Mouse (Mus musculus) limb, embryonic 12.5 days (tissue): ENCODE data around the gene Pirb. TPM values are rescaled to one million over a fixed set of nuclear protein-coding genes. Genes with fewer than 3 reads are reported as not detected.

Experiments
- ATAC-seq: fragments of 200-750 bp; cut with Nextera tagmentation; 2 replicates; pipeline ENCODE4 v1.8.0; 2017; ENCODE audit warnings: low read depth, moderate TSS enrichment; ENCODE audit not compliant: insufficient number of reproducible peaks, insufficient read depth, low FRiP score, low TSS enrichment
- H3K27ac ChIP-seq: fragments of 300-500 bp; sonication (generic); 2 replicates; pipeline ENCODE4 v1.5.1; 2016; ENCODE audit warnings: mild to moderate bottlenecking, moderate library complexity
- H3K27me3 ChIP-seq: fragments of 300-500 bp; sonication (generic); 2 replicates; pipeline ENCODE4 v1.6.1; 2016; ENCODE audit warnings: mild to moderate bottlenecking, moderate library complexity
- H3K36me3 ChIP-seq: fragments of 300-500 bp; sonication (generic); 2 replicates; pipeline ENCODE4 v1.6.1; 2016; ENCODE audit warnings: mild to moderate bottlenecking, moderate library complexity
- H3K4me1 ChIP-seq: fragments of 300-500 bp; sonication (generic); replicated peaks from 2 replicates; pipeline ENCODE4 v1.6.1; 2016
- H3K4me2 ChIP-seq: fragments of 300-500 bp; sonication (generic); 2 replicates; pipeline ENCODE4 v1.6.1; 2016; ENCODE audit warnings: mild to moderate bottlenecking, moderate library complexity
- H3K4me3 ChIP-seq: fragments of 300-500 bp; sonication (generic); replicated peaks from 2 replicates; pipeline ENCODE4 v1.5.1; 2016; ENCODE audit warnings: mild to moderate bottlenecking
- H3K9ac ChIP-seq: fragments of 300-500 bp; sonication (generic); replicated peaks from 2 replicates; pipeline ENCODE4 v1.6.1; 2016; ENCODE audit warnings: mild to moderate bottlenecking, moderate library complexity
- H3K9me3 ChIP-seq: fragments of 300-500 bp; sonication (generic); 2 replicates; pipeline ENCODE4 v1.6.1; 2016; ENCODE audit warnings: mild to moderate bottlenecking, moderate library complexity
- WGBS: fragments of 180-500 bp; shearing (Covaris S2); methylation state at CpG from one replicate; pipeline ENCODE4 v1.1.7; 2016; 5-methylcytosine and 5-hydroxymethylcytosine counted together
- polyA plus RNA-seq: library from polyadenylated mRNA; unstranded; fragments of >200 nt; fragmentation: Nextera tagmentation; extraction: Ambion mirVana; gene quantifications from 2 replicates; pipeline ENCODE4 v1.2.1, GENCODE M21; 2016

Gene Pirb
- polyA plus RNA-seq, 1 experiment from 2014 or later, result 0.18 TPM

GRCm38 (mm10) chr7:3691919-3692318, 28.3 kb downstream of the Pirb start:
- no peaks in the 10 kb centered on the region for H3K9me3 ChIP-seq
- no peaks in the 10 kb centered on the region for H3K27me3 ChIP-seq
- peak overlapping the region; percentile 71 for H3K4me3 ChIP-seq
- peak overlapping the region; percentile 81 for H3K4me2 ChIP-seq
- H3K27ac ChIP-seq, result peak overlapping the region; percentile 98; the same call in 1 of the 2 replicates
- WGBS, result 28% methylated on average over 3 of the region's 3 CpGs
- H3K36me3 ChIP-seq, result peaks cover 47% of the 10 kb centered on the region
- ATAC-seq, result no peak
- peaks cover 21% of the 10 kb centered on the region for H3K4me1 ChIP-seq
- peak overlapping the region; percentile 89 for H3K9ac ChIP-seq

DNA sequence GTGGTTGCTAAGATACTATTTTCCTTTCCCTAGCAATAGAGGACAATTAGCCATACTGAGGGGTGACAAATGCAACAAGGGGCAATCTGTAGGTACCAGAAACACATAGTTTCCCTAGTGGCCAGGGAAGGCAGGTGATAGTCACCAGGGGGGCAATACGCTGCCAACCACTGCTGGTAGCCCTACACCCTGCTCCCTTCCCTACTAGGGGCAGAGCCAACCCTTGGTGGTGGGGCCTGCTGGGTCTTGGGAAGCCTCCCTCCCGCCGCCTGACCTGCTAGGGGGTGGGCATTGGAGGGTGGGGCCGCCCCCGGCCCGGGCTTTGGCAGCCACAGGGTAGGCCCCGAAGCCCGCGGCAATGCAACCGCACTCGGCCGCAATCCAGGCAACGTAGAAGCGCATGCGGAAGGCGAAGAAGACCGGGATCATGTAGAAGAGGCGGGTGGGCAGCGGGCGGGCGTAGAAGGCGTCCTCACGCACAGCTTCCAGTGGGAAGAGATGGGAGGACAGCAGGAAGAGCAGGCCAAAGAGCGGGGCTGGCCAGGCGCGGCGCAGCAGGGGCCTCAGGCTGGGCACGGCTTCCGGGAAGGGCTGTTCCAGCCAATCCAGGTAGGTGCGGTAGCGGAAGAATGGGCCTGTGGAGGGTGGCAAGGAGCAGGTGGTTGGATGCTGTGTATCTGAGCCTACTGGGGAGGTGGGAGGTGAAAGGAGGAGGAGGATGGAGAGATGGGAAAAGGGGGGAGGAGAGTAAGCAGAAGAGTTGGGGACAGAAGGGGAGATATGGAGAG, 34.6 kb downstream of the Pirb start:
- Histone ChIP-seq H3K27me3 (no peaks in the 10 kb centered on the region), H3K4me2 (no peak overlapping the region), H3K9ac (no peak overlapping the region), H3K4me1 (no peaks in the 10 kb centered on the region), H3K9me3 (no peaks in the 10 kb centered on the region), H3K36me3 (peaks cover 82% of the 10 kb centered on the region), H3K4me3 (no peak overlapping the region), H3K27ac (no peak overlapping the region)
- WGBS, result 86% methylated on average over 31 of the region's 31 CpGs
- ATAC-seq, result no peak

DNA sequence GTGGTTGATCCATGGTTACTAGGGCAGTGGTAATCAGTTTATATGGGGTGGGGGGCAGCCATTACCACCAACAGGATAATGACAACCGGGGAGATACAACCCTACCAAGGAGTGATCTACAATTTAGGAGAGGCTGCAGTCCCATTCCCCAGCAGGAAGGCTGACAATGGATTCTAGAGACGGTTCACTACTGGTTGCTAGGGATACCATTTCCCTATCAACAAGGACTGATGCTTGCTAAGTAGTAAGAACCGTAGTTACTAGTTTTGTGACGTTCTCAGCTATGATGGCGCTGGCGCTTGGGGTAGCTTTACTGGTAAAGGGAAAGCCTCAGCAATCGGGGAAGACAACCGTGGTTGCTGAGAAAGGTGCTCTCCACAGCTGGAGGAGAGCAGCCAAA, 35.5 kb downstream of the Pirb start:
- no peak overlapping the region for H3K9ac ChIP-seq
- no peak overlapping the region for H3K27ac ChIP-seq
- no peak overlapping the region for H3K4me3 ChIP-seq
- no peaks in the 10 kb centered on the region for H3K27me3 ChIP-seq
- no peaks in the 10 kb centered on the region for H3K4me1 ChIP-seq
- H3K36me3 ChIP-seq, result peaks cover 79% of the 10 kb centered on the region
- WGBS, result 93% methylated on average over 8 of the region's 8 CpGs
- H3K4me2 ChIP-seq, result no peak overlapping the region
- no peaks in the 10 kb centered on the region for H3K9me3 ChIP-seq
- ATAC-seq, result no peak

DNA sequence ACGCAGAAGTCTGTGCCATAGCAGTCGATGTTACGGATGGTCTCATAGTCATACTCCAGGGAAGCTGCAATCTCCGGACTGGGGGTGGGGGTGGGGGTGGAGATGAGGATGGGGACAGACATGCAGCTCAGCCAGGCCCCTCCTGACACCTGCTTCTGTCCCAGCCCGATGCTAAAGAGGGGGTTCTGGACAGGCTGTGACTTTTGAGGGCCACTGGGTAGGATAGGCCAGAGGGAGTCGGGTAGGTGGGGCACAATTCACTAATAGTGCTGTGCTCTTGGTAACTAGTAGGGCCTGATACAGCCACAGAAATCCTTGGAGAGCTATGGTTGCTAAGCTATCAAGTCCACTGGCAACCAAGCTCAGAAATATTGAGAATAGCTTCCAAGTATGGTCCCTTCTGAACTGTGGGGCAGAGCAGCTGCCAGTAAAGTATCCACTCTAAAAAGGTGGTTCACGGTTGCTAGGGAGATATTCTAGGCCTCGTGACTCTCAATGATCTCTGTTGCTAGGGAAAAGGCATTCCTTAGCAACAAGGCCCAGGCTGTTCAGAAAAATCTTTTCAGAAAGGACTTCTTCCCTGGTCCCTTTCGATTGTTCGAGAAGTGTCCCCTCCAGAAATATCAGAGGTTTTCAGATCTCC, 36.2 kb downstream of the Pirb start:
- 87% methylated on average over 10 of the region's 10 CpGs for WGBS
- peaks cover 83% of the 10 kb centered on the region for H3K36me3 ChIP-seq
- no peak overlapping the region for H3K27ac ChIP-seq

DNA sequence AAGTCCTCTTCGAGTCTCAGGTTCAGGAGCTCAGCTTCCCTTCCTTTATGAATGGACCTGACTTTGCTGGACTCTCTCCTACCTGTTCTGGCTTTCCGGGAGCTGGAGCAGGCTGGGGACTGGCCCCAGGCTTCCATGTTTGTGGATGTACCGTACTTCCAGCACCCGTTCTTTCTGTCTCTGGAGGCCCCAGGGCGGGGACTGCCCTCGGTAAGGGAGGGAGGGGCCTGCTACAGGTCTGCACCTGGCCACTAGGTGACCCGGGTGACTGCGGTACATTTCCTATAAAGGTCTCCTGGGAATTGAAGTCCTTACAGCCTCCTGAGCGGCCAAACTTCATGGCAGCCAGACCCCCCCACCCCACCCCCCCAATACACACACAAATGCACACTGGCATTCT, 42.8 kb downstream of the Pirb start, which contains the start of gene Tmc4:
Gene Tmc4, minus strand, starts transcription at position 212 of the 400 bp plus-strand sequence.
- Histone ChIP-seq H3K9ac (no peak within 1 kb of the TSS), H3K4me2 (no peak within 1 kb of the TSS), H3K27ac (no peak within 1 kb of the TSS), H3K9me3 (no peaks in the 10 kb centered on the region), H3K4me3 (no peak within 1 kb of the TSS; the same call in 1 of the 2 replicates), H3K36me3 (peaks cover 31% of the 10 kb centered on the region), H3K27me3 (no peaks in the 10 kb centered on the region), H3K4me1 (no peaks in the 10 kb centered on the region)
- WGBS, result 36% methylated on average over 9 of the region's 9 CpGs
- ATAC-seq, result no peak

More for the DNA sequence above, 36.2 kb downstream of the Pirb start:
- Histone ChIP-seq H3K4me2 (no peak overlapping the region), H3K4me1 (no peaks in the 10 kb centered on the region), H3K4me3 (no peak overlapping the region), H3K9me3 (no peaks in the 10 kb centered on the region), H3K27me3 (no peaks in the 10 kb centered on the region), H3K9ac (no peak overlapping the region)
- no peak for ATAC-seq

DNA sequence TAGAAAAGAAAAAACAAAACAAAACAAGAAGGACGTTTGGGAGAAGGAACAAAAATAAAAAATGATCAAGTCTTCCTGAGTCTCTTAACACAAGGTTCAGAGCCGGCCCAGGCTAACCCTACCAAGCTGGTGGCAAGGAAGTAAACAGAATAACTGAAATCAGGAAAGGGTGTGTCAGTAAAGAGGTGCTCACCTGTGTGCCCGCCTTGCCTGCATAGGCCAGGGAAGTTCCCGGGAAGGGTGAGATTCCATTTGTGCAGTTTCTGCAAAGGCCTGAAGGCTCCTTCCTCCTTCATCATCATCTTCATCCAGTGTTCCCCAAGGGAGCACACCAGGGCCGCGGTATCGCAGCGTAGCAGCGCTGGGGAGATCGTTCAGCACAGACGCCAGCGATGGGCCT, 43.8 kb downstream of the Pirb start:
- no peak for ATAC-seq
- Histone ChIP-seq H3K9ac (no peak overlapping the region), H3K4me3 (no peak overlapping the region; the same call in 1 of the 2 replicates), H3K27me3 (no peaks in the 10 kb centered on the region), H3K4me2 (no peak overlapping the region), H3K9me3 (no peaks in the 10 kb centered on the region), H3K27ac (no peak overlapping the region), H3K36me3 (peaks cover 25% of the 10 kb centered on the region), H3K4me1 (no peaks in the 10 kb centered on the region)
- 88% methylated on average over 12 of the region's 12 CpGs for WGBS

DNA sequence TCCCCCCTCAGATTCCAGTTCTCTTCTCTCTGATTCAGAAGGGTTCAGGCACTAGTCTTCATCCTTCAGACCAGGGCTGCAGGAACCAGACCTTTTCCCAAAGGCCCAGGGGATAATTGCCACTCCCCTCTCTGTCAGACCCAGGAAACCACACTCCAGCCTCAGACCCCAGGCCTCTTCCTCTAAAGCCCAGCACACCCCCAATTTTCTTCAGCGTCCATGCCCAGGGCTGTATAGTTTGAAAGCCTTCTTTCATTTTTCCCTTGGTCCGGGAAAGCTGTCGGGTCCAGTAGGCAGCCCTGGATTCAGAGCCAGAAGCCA, 45.0 kb downstream of the Pirb start:
- no peak overlapping the region for H3K27ac ChIP-seq
- no peak for ATAC-seq
- H3K36me3 ChIP-seq, result peaks cover 16% of the 10 kb centered on the region
- no peaks in the 10 kb centered on the region for H3K27me3 ChIP-seq
- no peak overlapping the region for H3K9ac ChIP-seq
- no peaks in the 10 kb centered on the region for H3K4me1 ChIP-seq
- no peak overlapping the region for H3K4me3 ChIP-seq
- H3K9me3 ChIP-seq, result no peaks in the 10 kb centered on the region
- no peak overlapping the region for H3K4me2 ChIP-seq
- WGBS, result 82% methylated on average over 3 of the region's 3 CpGs

GRCm38 (mm10) chr7:3674507-3675227, 45.5 kb downstream of the Pirb start:
- H3K27ac ChIP-seq, result no peak overlapping the region
- no peaks in the 10 kb centered on the region for H3K9me3 ChIP-seq
- peak; percentile 79 for ATAC-seq
- no peak overlapping the region for H3K9ac ChIP-seq
- H3K36me3 ChIP-seq, result peaks cover 13% of the 10 kb centered on the region
- no peaks in the 10 kb centered on the region for H3K4me1 ChIP-seq
- H3K27me3 ChIP-seq, result no peaks in the 10 kb centered on the region
- H3K4me3 ChIP-seq, result no peak overlapping the region
- WGBS, result 67% methylated on average over 10 of the region's 10 CpGs
- no peak overlapping the region for H3K4me2 ChIP-seq

- Histone ChIP-seq H3K27ac (no peak overlapping the region), H3K9me3 (no peaks in the 10 kb centered on the region), H3K36me3 (peaks cover 16% of the 10 kb centered on the region), H3K9ac (no peak overlapping the region), H3K4me1 (peaks cover 17% of the 10 kb centered on the region; the same call in 1 of the 2 replicates), H3K27me3 (no peaks in the 10 kb centered on the region), H3K4me3 (no peak overlapping the region), H3K4me2 (peak overlapping the region; percentile 19; the same call in 1 of the 2 replicates)
- no peak for ATAC-seq
- WGBS, result 18% methylated on average over 14 of the region's 14 CpGs
Measured at GRCm38 (mm10) chr7:3666921-3667391, 53.2 kb downstream of the Pirb start.

- WGBS, result 4% methylated on average over 45 of the region's 45 CpGs
- Histone ChIP-seq H3K27ac (peak within 1 kb of the TSS; percentile 69), H3K36me3 (peaks cover 29% of the 10 kb centered on the region), H3K9me3 (no peaks in the 10 kb centered on the region), H3K4me1 (peaks cover 17% of the 10 kb centered on the region; the same call in 1 of the 2 replicates), H3K9ac (peak within 1 kb of the TSS; percentile 66), H3K4me2 (peak within 1 kb of the TSS; percentile 73), H3K27me3 (no peaks in the 10 kb centered on the region), H3K4me3 (peak within 1 kb of the TSS; percentile 63)
- peak; percentile 98 for ATAC-seq
Measured at GRCm38 (mm10) chr7:3665215-3666114, 54.7 kb downstream of the Pirb start, which contains the start of gene Leng1. TSS of gene Leng1 (minus strand) at chr7:3665840.
